Mouse (Mus musculus) stomach, postnatal 0 days (tissue): Measurements from ENCODE around the gene Cnn2. TPM values are rescaled to one million over a fixed set of nuclear protein-coding genes. Genes with fewer than 3 reads are reported as not detected.

ENCODE experiments used
- ATAC-seq: fragments of 200-750 bp; cut with Nextera tagmentation; 2 replicates; pipeline ENCODE4 v1.8.0; 2017; ENCODE audit not compliant: low FRiP score, low TSS enrichment
- DNase-seq: peaks from one replicate; pipeline ENCODE4 v3.0.0-alpha.2; 2016; ENCODE audit warnings: low spot score
- H3K27ac ChIP-seq: fragments of 300-500 bp; sonication (generic); replicated peaks from 2 replicates; pipeline ENCODE4 v1.5.1; 2014; ENCODE audit warnings: mild to moderate bottlenecking, control low read depth
- H3K27me3 ChIP-seq: fragments of 300-500 bp; sonication (generic); 2 replicates; pipeline ENCODE4 v1.6.1; 2014; ENCODE audit warnings: low read length; ENCODE audit not compliant: control insufficient read depth, insufficient read depth
- H3K36me3 ChIP-seq: fragments of 300-500 bp; sonication (generic); 2 replicates; pipeline ENCODE4 v1.6.1; 2014; ENCODE audit warnings: low read length, mixed read lengths; ENCODE audit not compliant: control insufficient read depth, insufficient read depth
- H3K4me1 ChIP-seq: fragments of 300-500 bp; sonication (generic); replicated peaks from 2 replicates; pipeline ENCODE4 v1.6.1; 2014; ENCODE audit warnings: antibody characterized with exemption; ENCODE audit not compliant: control insufficient read depth, insufficient read depth
- H3K4me2 ChIP-seq: fragments of 300-500 bp; sonication (generic); replicated peaks from 2 replicates; pipeline ENCODE4 v1.6.1; 2014; ENCODE audit warnings: low read depth, mild to moderate bottlenecking, control low read depth, moderate library complexity
- H3K4me3 ChIP-seq: fragments of 300-500 bp; sonication (generic); 2 replicates; pipeline ENCODE4 v1.5.1; 2014; ENCODE audit warnings: low read depth, low read length, control low read depth
- H3K9ac ChIP-seq: fragments of 300-500 bp; sonication (generic); 2 replicates; pipeline ENCODE4 v1.6.1; 2014; ENCODE audit warnings: mild to moderate bottlenecking, low read length, control low read depth, mixed read lengths
- H3K9me3 ChIP-seq: fragments of 300-500 bp; sonication (generic); 2 replicates; pipeline ENCODE4 v1.6.1; 2016; ENCODE audit warnings: low read length; ENCODE audit not compliant: control insufficient read depth
- CTCF ChIP-seq: IDR thresholded peaks from 2 replicates; pipeline ENCODE4 v1.5.1; 2016; ENCODE audit warnings: antibody characterized with exemption, low read depth, mild to moderate bottlenecking, moderate library complexity
- EP300 ChIP-seq: optimal IDR thresholded peaks from 2 replicates; pipeline ENCODE3; 2016; ENCODE audit warnings: antibody characterized with exemption
- WGBS: fragments of 180-500 bp; shearing (Covaris S2); extraction: QIAGEN DNeasy Blood & Tissue Kit; methylation state at CpG from one replicate; pipeline ENCODE4 v1.1.7; 2014; 5-methylcytosine and 5-hydroxymethylcytosine counted together
- polyA plus RNA-seq: library from polyadenylated mRNA; unstranded; fragments of >200 nt; fragmentation: Nextera tagmentation; extraction: Ambion mirVana; gene quantifications from 2 replicates; pipeline ENCODE4 v1.2.1, GENCODE M21; 2015

Gene Cnn2
- polyA plus RNA-seq, 1 experiment from 2014 or later, result 245 TPM

- Histone ChIP-seq H3K27ac (no peak overlapping the region), H3K27me3 (no peaks in the 10 kb centered on the region), H3K36me3 (no peaks in the 10 kb centered on the region), H3K9me3 (no peaks in the 10 kb centered on the region), H3K9ac (no peak overlapping the region), H3K4me3 (no peak overlapping the region), H3K4me2 (no peak overlapping the region), H3K4me1 (peaks cover 3% of the 10 kb centered on the region; the same call in 1 of the 2 replicates)
- DNase-seq, result peak; percentile 59
- WGBS, result 66% methylated on average over 20 of the region's 20 CpGs
- no peak for TF ChIP-seq EP300
- no peak for TF ChIP-seq CTCF
- 0 out of 2 replicates have a peak, but pooled peaks have one; percentile 10 for ATAC-seq
Measured at GRCm38 (mm10) chr10:80027681-80028520, 39.5 kb downstream of the Cnn2 start.

DNA sequence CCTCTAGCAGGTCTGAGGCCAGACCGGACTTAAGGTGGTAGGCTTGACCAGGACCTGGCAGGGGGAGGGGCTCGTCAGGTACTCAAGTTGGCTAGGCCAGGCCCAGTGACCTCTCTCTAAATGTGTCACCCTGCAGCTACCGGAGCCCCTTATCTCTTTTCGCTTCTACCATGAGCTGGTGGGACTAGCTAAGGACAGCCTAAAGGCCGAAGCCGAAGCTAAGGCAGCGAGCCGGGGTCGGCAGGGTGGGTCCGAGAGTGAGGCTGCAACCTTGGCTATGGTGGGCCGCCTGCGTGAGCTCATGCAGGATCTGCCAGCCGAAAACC is 40.1 kb downstream of the Cnn2 start:
- DNase-seq (no peak), ATAC-seq (no peak)
- no peak overlapping the region for H3K27ac ChIP-seq
- no peaks in the 10 kb centered on the region for H3K9me3 ChIP-seq
- H3K27me3 ChIP-seq, result no peaks in the 10 kb centered on the region
- TF ChIP-seq EP300, result no peak
- H3K4me2 ChIP-seq, result no peak overlapping the region
- no peak overlapping the region for H3K9ac ChIP-seq
- no peak overlapping the region for H3K4me3 ChIP-seq
- peaks cover 8% of the 10 kb centered on the region; the same call in 1 of the 2 replicates for H3K4me1 ChIP-seq
- 90% methylated on average over 13 of the region's 13 CpGs for WGBS
- no peaks in the 10 kb centered on the region for H3K36me3 ChIP-seq

DNA sequence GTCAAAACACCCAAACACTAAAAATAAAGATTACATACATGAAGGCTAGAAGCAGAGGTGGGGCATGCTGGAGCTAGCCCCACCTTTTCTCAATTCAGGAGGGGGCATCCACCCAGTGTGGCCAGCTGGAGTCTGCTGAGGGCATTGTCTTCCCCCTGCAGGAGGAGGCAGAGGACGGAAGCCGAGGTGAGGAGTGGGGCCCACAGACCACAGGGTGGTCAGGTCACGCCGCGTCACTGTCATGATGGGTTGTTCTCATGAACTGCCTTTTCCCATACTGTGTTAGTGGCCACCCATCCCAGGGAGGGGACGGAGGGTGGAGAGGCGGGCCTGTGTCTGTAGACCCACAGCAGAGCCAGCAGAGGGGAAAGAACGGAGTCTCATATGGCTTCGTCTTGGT is 41.8 kb downstream of the Cnn2 start:
- no peak for TF ChIP-seq EP300
- TF ChIP-seq CTCF, result no peak
- no peaks in the 10 kb centered on the region for H3K27me3 ChIP-seq
- H3K9me3 ChIP-seq, result no peaks in the 10 kb centered on the region
- no peak overlapping the region for H3K4me3 ChIP-seq
- DNase-seq (no peak), ATAC-seq (no peak)
- 93% methylated on average over 9 of the region's 9 CpGs for WGBS
- H3K36me3 ChIP-seq, result peaks cover 1% of the 10 kb centered on the region; the same call in 1 of the 2 replicates
- peaks cover 10% of the 10 kb centered on the region; the same call in 1 of the 2 replicates for H3K4me1 ChIP-seq
- no peak overlapping the region for H3K27ac ChIP-seq
- no peak overlapping the region for H3K9ac ChIP-seq
- H3K4me2 ChIP-seq, result no peak overlapping the region

DNA sequence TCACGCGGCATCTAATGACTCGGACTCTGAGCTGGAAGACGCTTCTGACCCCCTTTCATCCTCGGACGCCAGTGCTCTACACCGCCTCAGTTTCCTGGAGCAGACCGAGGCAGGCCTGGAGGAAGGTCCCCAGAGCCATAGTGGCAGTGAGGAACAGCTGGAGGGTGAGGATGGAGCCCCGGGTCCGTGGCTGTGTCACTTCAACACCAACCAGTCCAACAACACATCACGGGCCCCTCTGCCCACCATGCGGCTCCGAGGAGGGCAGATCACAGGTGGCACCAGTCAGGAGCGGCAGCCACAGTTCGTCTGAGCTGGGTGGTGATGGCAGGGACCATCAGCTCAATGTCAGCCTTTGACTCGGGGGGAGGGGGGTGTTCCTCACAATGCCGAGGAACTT is 42.4 kb downstream of the Cnn2 start:
- WGBS, result 85% methylated on average over 17 of the region's 17 CpGs
- no peak overlapping the region for H3K4me2 ChIP-seq
- H3K9ac ChIP-seq, result no peak overlapping the region
- ATAC-seq (no peak), DNase-seq (no peak)
- TF ChIP-seq EP300, result no peak
- no peak for TF ChIP-seq CTCF
- peaks cover 4% of the 10 kb centered on the region; the same call in 1 of the 2 replicates for H3K36me3 ChIP-seq
- no peaks in the 10 kb centered on the region for H3K9me3 ChIP-seq
- peaks cover 10% of the 10 kb centered on the region; the same call in 1 of the 2 replicates for H3K4me1 ChIP-seq
- H3K27ac ChIP-seq, result no peak overlapping the region
- H3K27me3 ChIP-seq, result no peaks in the 10 kb centered on the region
- H3K4me3 ChIP-seq, result no peak overlapping the region

DNA sequence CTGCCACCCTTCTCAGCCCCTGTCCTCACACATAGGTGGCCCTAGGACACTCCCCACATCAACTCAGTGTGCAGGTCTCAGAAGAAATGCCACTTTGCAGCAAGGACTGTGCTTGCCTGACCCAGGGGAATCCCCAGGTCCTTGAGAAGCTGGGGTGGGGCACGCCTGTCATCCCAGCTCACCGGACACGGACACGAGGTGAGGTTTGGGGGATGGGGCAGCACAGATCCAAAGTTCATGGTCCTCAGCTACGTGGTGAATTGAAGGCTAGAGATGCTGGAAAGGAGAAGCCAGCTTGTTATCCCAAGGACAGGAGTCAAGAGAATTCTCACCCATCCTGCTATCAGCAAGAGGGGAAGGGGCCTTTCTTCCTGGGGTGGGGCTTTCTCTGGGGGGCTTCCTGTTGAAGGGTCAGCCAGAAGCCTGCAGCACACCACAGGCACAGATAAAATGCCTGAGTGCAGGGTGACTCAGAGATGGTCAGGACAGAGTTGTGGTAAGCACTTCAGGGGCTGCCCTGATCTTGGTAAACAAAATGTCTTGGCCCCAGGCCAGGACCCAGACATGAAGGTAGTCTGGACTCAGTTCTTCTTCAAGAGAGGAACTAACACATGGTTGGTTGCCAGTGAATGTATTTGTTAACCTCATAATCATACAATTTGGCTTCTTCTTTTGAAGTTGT is 44.6 kb downstream of the Cnn2 start:
- Histone ChIP-seq H3K9me3 (no peaks in the 10 kb centered on the region), H3K4me1 (peaks cover 10% of the 10 kb centered on the region; the same call in 1 of the 2 replicates), H3K36me3 (peaks cover 18% of the 10 kb centered on the region), H3K9ac (0 out of 2 replicates have a peak overlapping the region, but pooled peaks have one; percentile 35), H3K27ac (peak overlapping the region; percentile 85), H3K4me2 (peak overlapping the region; percentile 3; the same call in 1 of the 2 replicates), H3K4me3 (no peak overlapping the region), H3K27me3 (no peaks in the 10 kb centered on the region)
- DNase-seq, result peak; percentile 53
- 27% methylated on average over 5 of the region's 5 CpGs for WGBS
- TF ChIP-seq EP300, result no peak
- no peak for TF ChIP-seq CTCF
- ATAC-seq, result peak; percentile 38
